Mouse (Mus musculus) heart, embryonic 13.5 days (tissue): ENCODE data around the gene Uckl1. TPM values are rescaled to one million over a fixed set of nuclear protein-coding genes. Genes with fewer than 3 reads are reported as not detected.
A peak's percentile ranks its signal among the peaks of the same experiment; 100 is the strongest.

Experiments
- ATAC-seq: fragments of 200-750 bp; cut with Nextera tagmentation; 2 replicates; pipeline ENCODE4 v1.8.0; 2017; ENCODE audit warnings: moderate TSS enrichment; ENCODE audit not compliant: insufficient number of reproducible peaks, low FRiP score, low TSS enrichment; ENCODE audit errors: extremely low read depth
- H3K27ac ChIP-seq: fragments of 300-500 bp; sonication (generic); replicated peaks from 2 replicates; pipeline ENCODE4 v1.5.1; 2015; ENCODE audit warnings: moderate library complexity, mild to moderate bottlenecking, inconsistent platforms
- H3K27me3 ChIP-seq: fragments of 300-500 bp; sonication (generic); replicated peaks from 2 replicates; pipeline ENCODE4 v1.6.1; 2015; ENCODE audit warnings: mild to moderate bottlenecking, inconsistent platforms
- H3K36me3 ChIP-seq: fragments of 300-500 bp; sonication (generic); 2 replicates; pipeline ENCODE4 v1.6.1; 2015; ENCODE audit warnings: mild to moderate bottlenecking, inconsistent platforms
- H3K4me1 ChIP-seq: fragments of 300-500 bp; sonication (generic); 2 replicates; pipeline ENCODE4 v1.6.1; 2015; ENCODE audit warnings: inconsistent platforms
- H3K4me2 ChIP-seq: fragments of 300-500 bp; sonication (generic); 2 replicates; pipeline ENCODE4 v1.6.1; 2015; ENCODE audit warnings: inconsistent platforms, mild to moderate bottlenecking, moderate library complexity
- H3K4me3 ChIP-seq: fragments of 300-500 bp; sonication (generic); 2 replicates; pipeline ENCODE4 v1.5.1; 2015; ENCODE audit warnings: moderate library complexity, mild to moderate bottlenecking, inconsistent platforms
- H3K9ac ChIP-seq: fragments of 300-500 bp; sonication (generic); 2 replicates; pipeline ENCODE4 v1.6.1; 2015; ENCODE audit warnings: inconsistent platforms, mild to moderate bottlenecking, moderate library complexity
- H3K9me3 ChIP-seq: fragments of 300-500 bp; sonication (generic); 2 replicates; pipeline ENCODE4 v1.6.1; 2016; ENCODE audit warnings: inconsistent platforms
- WGBS: fragments of 180-500 bp; shearing (Covaris S2); methylation state at CpG from one replicate; pipeline ENCODE4 v1.1.7; 2015; ENCODE audit warnings: mixed read lengths; 5-methylcytosine and 5-hydroxymethylcytosine counted together
- polyA plus RNA-seq: library from polyadenylated mRNA; unstranded; fragments of >200 nt; fragmentation: Nextera tagmentation; extraction: Ambion mirVana; gene quantifications from 2 replicates; pipeline ENCODE4 v1.2.1, GENCODE M21; 2015

The Uckl1 gene
- polyA plus RNA-seq, 1 experiment from 2014 or later: 63.8 TPM

DNA sequence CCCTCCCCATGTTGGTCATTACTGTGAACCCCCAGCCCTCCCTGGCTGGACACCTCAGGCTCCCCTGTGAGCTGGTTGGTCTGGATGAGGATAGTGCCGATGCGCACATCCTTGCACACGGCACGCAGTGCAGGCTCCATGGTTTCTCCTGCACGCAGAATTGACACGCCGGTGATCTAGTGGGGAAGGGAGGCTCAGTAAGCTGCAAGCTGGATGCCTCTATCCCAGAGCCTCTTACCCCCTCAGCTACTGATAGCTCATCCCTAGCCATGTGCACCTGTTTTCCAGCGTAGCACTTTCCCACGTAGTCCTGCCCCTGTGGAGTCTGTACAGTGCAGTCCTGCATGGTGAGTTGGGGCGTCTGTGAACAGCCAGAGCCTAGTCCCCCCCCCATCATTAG is 14.8 kb downstream of the Uckl1 start:
- H3K4me2 ChIP-seq: no peak overlapping the region
- H3K27me3 ChIP-seq: no peaks in the 10 kb centered on the region
- peaks cover 9% of the 10 kb centered on the region; the same call in 1 of the 2 replicates for H3K9me3 ChIP-seq
- peaks cover 8% of the 10 kb centered on the region for H3K4me1 ChIP-seq
- 88% methylated on average over 10 of the region's 10 CpGs for WGBS
- H3K36me3 ChIP-seq: peaks cover 51% of the 10 kb centered on the region
- no peak overlapping the region for H3K27ac ChIP-seq
- H3K4me3 ChIP-seq: no peak overlapping the region
- no peak overlapping the region for H3K9ac ChIP-seq
- no peak for ATAC-seq

DNA sequence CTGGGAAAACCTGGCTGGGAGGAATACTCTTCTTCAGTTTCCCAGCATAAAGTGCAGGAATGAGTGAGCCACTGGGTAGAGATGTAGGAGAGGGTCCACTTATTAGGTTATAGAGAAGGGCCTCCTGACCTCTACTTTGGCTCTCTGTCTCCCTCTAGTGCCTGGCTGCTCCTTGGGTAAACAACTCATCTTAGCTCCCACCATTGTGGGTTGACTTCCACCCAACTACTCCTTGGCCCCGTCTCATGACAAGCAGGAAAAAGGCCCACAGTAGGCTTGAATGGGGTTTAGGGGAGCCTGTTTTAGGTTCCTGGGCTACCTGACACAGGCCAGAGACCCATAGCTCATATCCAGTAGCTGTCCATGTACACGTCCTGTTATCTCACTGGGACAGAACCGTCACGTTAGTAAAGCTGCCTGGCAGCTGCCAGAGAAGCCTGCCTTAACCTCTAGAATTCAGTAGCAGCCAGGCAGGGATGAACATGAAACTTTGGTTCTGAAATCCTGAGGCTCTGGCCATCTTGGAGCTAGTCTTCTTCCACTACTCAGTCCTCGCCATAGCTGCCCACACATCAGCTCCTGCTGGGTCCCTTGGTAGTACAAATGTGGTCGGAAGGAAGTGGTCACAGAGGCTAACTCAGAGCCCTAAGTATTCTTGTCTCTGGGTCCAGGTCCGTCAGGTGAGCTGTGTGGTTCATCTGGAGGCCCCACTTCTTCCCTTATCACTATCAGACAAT is 16.3 kb downstream of the Uckl1 start:
- no peak for ATAC-seq
- no peak overlapping the region for H3K27ac ChIP-seq
- 50% methylated on average over 7 of the region's 7 CpGs for WGBS
- peaks cover 9% of the 10 kb centered on the region; the same call in 1 of the 2 replicates for H3K9me3 ChIP-seq
- H3K9ac ChIP-seq: no peak overlapping the region
- H3K36me3 ChIP-seq: peaks cover 37% of the 10 kb centered on the region
- H3K4me2 ChIP-seq: no peak overlapping the region
- H3K4me1 ChIP-seq: peaks cover 8% of the 10 kb centered on the region
- H3K27me3 ChIP-seq: no peaks in the 10 kb centered on the region
- H3K4me3 ChIP-seq: no peak overlapping the region

- no peak overlapping the region for H3K27ac ChIP-seq
- peaks cover 28% of the 10 kb centered on the region for H3K36me3 ChIP-seq
- no peak overlapping the region for H3K4me3 ChIP-seq
- no peak overlapping the region for H3K9ac ChIP-seq
- no peak for ATAC-seq
- H3K9me3 ChIP-seq: peaks cover 9% of the 10 kb centered on the region; the same call in 1 of the 2 replicates
- H3K4me2 ChIP-seq: no peak overlapping the region
- peaks cover 8% of the 10 kb centered on the region for H3K4me1 ChIP-seq
- WGBS: 83% methylated on average over 3 of the region's 3 CpGs
- no peaks in the 10 kb centered on the region for H3K27me3 ChIP-seq
These were observed 17.4 kb downstream of the Uckl1 start for GRCm38 (mm10) chr2:181567338-181567737.

DNA sequence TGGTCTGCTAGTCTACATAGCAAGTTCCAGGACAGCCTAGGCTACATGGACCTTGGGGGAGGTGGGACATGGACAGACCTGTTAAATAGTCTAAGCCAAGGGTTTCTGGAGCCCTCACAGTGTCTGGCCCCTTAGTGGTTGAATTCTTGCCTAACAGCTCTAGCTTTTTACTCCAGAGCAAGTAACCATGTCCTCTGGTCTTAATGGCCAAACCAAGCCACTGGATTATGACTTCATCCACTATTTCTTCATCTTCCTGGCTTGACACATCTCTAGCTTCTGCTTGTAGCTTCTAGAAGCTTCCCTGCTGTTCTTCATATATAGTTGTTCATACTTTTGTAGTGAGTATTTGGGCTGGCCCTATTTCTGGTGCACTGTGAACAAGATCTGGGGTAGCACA is 30.9 kb downstream of the Uckl1 start:
- H3K27me3 ChIP-seq: no peaks in the 10 kb centered on the region
- ATAC-seq: no peak
- H3K36me3 ChIP-seq: peaks cover 62% of the 10 kb centered on the region
- H3K27ac ChIP-seq: no peak overlapping the region
- no peaks in the 10 kb centered on the region for H3K4me1 ChIP-seq
- no peaks in the 10 kb centered on the region for H3K9me3 ChIP-seq
- no peak overlapping the region for H3K4me2 ChIP-seq
- H3K4me3 ChIP-seq: no peak overlapping the region
- H3K9ac ChIP-seq: no peak overlapping the region

GRCm38 (mm10) chr2:181550233-181550632 is 34.5 kb downstream of the Uckl1 start:
- Histone ChIP-seq H3K4me2 (no peak overlapping the region), H3K27ac (no peak overlapping the region)

DNA sequence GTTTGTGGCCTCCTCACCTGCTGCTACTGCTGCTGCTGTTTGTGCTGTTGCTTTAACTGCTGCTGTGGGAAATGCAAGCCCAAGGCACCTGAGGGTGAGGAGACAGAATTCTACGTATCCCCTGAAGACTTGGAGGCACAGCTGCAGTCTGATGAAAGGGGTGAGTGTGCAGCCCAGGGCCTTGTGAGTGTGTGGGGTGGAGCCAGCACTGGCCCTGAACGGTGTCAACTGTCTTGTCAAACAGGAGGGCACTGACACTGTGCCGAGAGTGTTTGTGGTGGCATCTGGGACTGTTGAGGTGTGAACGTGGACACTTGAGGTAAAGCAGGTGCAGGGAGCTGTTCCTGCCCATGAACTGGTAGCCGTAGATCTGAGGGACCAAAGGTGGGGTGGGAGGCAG is 36.0 kb downstream of the Uckl1 start:
- 64% methylated on average over 5 of the region's 5 CpGs for WGBS
- peaks cover 79% of the 10 kb centered on the region for H3K36me3 ChIP-seq
- no peak for ATAC-seq

More at GRCm38 (mm10) chr2:181550233-181550632, 34.5 kb downstream of the Uckl1 start:
- Histone ChIP-seq H3K4me3 (no peak overlapping the region), H3K9me3 (no peaks in the 10 kb centered on the region), H3K4me1 (peaks cover 7% of the 10 kb centered on the region), H3K36me3 (peaks cover 92% of the 10 kb centered on the region), H3K9ac (no peak overlapping the region), H3K27me3 (no peaks in the 10 kb centered on the region)
- ATAC-seq: no peak
- WGBS: 78% methylated on average over 2 of the region's 2 CpGs

DNA sequence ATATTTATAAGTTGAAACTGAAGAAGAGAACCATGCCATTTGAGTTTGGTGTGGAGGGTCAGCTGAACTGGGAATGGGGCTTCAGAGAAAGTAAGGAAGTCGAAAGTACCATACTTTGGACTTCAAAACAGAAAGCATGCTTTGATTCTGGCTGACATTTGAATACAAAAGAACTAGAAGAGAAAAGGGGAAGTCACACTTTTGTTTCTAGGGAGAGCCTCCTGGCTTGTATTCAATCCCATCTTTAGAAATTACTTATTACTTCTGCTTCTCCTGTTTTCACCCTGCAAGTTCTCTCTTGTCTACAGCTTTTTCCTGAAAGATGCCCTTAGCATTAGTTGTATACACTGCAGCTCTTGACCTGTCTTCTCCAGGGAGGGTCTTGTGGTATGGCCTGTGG is 36.5 kb downstream of the Uckl1 start:
- Histone ChIP-seq H3K4me1 (peaks cover 7% of the 10 kb centered on the region), H3K27me3 (no peaks in the 10 kb centered on the region), H3K9me3 (no peaks in the 10 kb centered on the region), H3K4me2 (no peak overlapping the region), H3K27ac (no peak overlapping the region), H3K9ac (no peak overlapping the region), H3K4me3 (no peak overlapping the region), H3K36me3 (peaks cover 75% of the 10 kb centered on the region)
- WGBS: 84% methylated on average over 1 of the region's 1 CpGs
- ATAC-seq: no peak

More for the DNA sequence above, 36.0 kb downstream of the Uckl1 start:
- Histone ChIP-seq H3K4me2 (no peak overlapping the region), H3K27ac (no peak overlapping the region), H3K27me3 (no peaks in the 10 kb centered on the region), H3K4me1 (peaks cover 7% of the 10 kb centered on the region), H3K4me3 (no peak overlapping the region), H3K9me3 (no peaks in the 10 kb centered on the region), H3K9ac (no peak overlapping the region)

- peaks cover 7% of the 10 kb centered on the region for H3K4me1 ChIP-seq
- no peaks in the 10 kb centered on the region for H3K27me3 ChIP-seq
- H3K9me3 ChIP-seq: no peaks in the 10 kb centered on the region
- H3K4me3 ChIP-seq: no peak overlapping the region
- ATAC-seq: no peak
- 87% methylated on average over 7 of the region's 7 CpGs for WGBS
- H3K27ac ChIP-seq: no peak overlapping the region
- no peak overlapping the region for H3K9ac ChIP-seq
- H3K4me2 ChIP-seq: no peak overlapping the region
- peaks cover 62% of the 10 kb centered on the region for H3K36me3 ChIP-seq
These were observed 38.5 kb downstream of the Uckl1 start for GRCm38 (mm10) chr2:181546142-181546541.

GRCm38 (mm10) chr2:181541761-181542380 is 42.8 kb downstream of the Uckl1 start:
- WGBS: 87% methylated on average over 6 of the region's 6 CpGs
- Histone ChIP-seq H3K9me3 (no peaks in the 10 kb centered on the region), H3K9ac (no peak overlapping the region)

GRCm38 (mm10) chr2:181537444-181538047 is 47.1 kb downstream of the Uckl1 start:
- ATAC-seq: peak; percentile 42; the same call in 1 of the 2 replicates
- Histone ChIP-seq H3K27me3 (no peaks in the 10 kb centered on the region), H3K36me3 (peaks cover 22% of the 10 kb centered on the region), H3K4me2 (peak overlapping the region; percentile 12), H3K4me1 (peaks cover 19% of the 10 kb centered on the region), H3K27ac (peak overlapping the region; percentile 49), H3K9me3 (no peaks in the 10 kb centered on the region), H3K9ac (peak overlapping the region; percentile 58), H3K4me3 (no peak overlapping the region)
- WGBS: 72% methylated on average over 2 of the region's 2 CpGs

More at GRCm38 (mm10) chr2:181541761-181542380, 42.8 kb downstream of the Uckl1 start:
- H3K4me3 ChIP-seq: no peak overlapping the region
- no peak overlapping the region for H3K27ac ChIP-seq
- H3K27me3 ChIP-seq: no peaks in the 10 kb centered on the region
- peaks cover 11% of the 10 kb centered on the region for H3K4me1 ChIP-seq
- H3K4me2 ChIP-seq: no peak overlapping the region
- peaks cover 27% of the 10 kb centered on the region for H3K36me3 ChIP-seq
- ATAC-seq: no peak

- peaks cover 27% of the 10 kb centered on the region for H3K36me3 ChIP-seq
- no peaks in the 10 kb centered on the region for H3K27me3 ChIP-seq
- no peak for ATAC-seq
- H3K9me3 ChIP-seq: no peaks in the 10 kb centered on the region
- 79% methylated on average over 2 of the region's 2 CpGs for WGBS
- H3K27ac ChIP-seq: no peak overlapping the region
- no peak overlapping the region for H3K4me3 ChIP-seq
- no peak overlapping the region for H3K9ac ChIP-seq
- peaks cover 23% of the 10 kb centered on the region for H3K4me1 ChIP-seq
- H3K4me2 ChIP-seq: no peak overlapping the region
These were observed 48.3 kb downstream of the Uckl1 start for GRCm38 (mm10) chr2:181536410-181536809.
